Comparison of ENCODE assay signal across 26 mouse cellular contexts in the genomic region with DNA sequence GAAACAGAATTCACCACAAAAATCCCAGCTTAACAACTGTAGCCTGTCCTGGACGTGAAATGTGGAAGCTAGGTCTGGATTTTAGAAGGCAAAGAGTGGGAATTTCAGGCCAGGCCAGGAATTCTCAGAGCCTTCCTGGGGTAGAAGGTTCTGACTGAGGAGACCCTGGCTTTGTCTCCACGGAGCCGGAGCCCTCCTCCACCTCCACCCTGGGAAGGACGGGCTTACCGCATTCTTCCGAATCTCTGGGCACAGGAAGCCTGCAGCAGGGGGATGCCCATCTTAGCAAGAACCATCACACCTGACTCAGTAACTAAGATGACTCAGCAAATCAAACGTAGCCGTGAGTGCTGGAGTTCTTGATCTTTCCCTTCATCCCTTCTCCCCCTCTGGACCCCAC.
"Had no signal": no experiment of that assay in that cellular context is flagged by ENCODE, and none has a peak within 500 bp of the region (broad histone marks: within the 10 kb centered on the region; RNA-seq: fewer than 3 reads in every experiment).

No protein-coding gene starts in this region.

- H3K27me3 ChIP-seq: heart, embryonic 13.5 days; heart, embryonic 15.5 days; hindbrain, embryonic 13.5 days; hindbrain, embryonic 15.5 days; kidney, embryonic 15.5 days; limb, embryonic 13.5 days; liver, embryonic 12.5 days had no signal

- H3K9ac ChIP-seq: heart, embryonic 13.5 days; heart, embryonic 15.5 days; hindbrain, embryonic 13.5 days; hindbrain, embryonic 15.5 days; kidney, embryonic 15.5 days; limb, embryonic 13.5 days; liver, embryonic 12.5 days; liver, embryonic 14.5 days had no signal

- H3K27ac ChIP-seq: heart, embryonic 13.5 days; heart, embryonic 15.5 days; hindbrain, embryonic 13.5 days; hindbrain, embryonic 15.5 days; hindbrain, postnatal 0 days; kidney, embryonic 15.5 days; kidney, postnatal 0 days; limb, embryonic 13.5 days; liver, embryonic 12.5 days; liver, embryonic 14.5 days had no signal

- H3K4me1 ChIP-seq: heart, embryonic 13.5 days; heart, embryonic 15.5 days; hindbrain, embryonic 13.5 days; hindbrain, embryonic 15.5 days; kidney, embryonic 15.5 days; liver, embryonic 12.5 days had no signal

- H3K9me3 ChIP-seq: heart, embryonic 15.5 days; hindbrain, embryonic 13.5 days; hindbrain, embryonic 15.5 days; kidney, embryonic 15.5 days; limb, embryonic 13.5 days; liver, embryonic 12.5 days had no signal

- DNase-seq: gastrocnemius, postnatal 14 days; gastrocnemius, postnatal 36 days; heart, adult 18-20 months; heart, postnatal 14 days; heart, postnatal 36 days; kidney, adult 11 months; kidney, adult 2 months; kidney, adult 9 months; kidney, postnatal 14 days; kidney, postnatal 36 days; layer of hippocampus, adult 9-11 months; layer of hippocampus, postnatal 36 days; left cerebral cortex, postnatal 4 days; liver had no signal

- ATAC-seq: hindbrain, postnatal 0 days; intestine, embryonic 16.5 days; liver, embryonic 12.5 days had no signal

- H3K4me2 ChIP-seq: heart, embryonic 11.5 days; heart, embryonic 13.5 days; heart, embryonic 15.5 days; hindbrain, embryonic 13.5 days; hindbrain, embryonic 15.5 days; kidney, embryonic 15.5 days; limb, embryonic 13.5 days; liver, embryonic 12.5 days had no signal

- H3K4me3 ChIP-seq: heart, embryonic 13.5 days; heart, embryonic 15.5 days; hindbrain, embryonic 13.5 days; hindbrain, embryonic 15.5 days; kidney, embryonic 15.5 days; limb, embryonic 13.5 days; liver, embryonic 12.5 days had no signal
